Mouse (Mus musculus): Measurements from ENCODE around the gene Igfals. TPM values are rescaled to one million over a fixed set of nuclear protein-coding genes. Genes with fewer than 3 reads are reported as not detected.

Gene Igfals
- polyA plus RNA-seq, 1 experiment, result 3.0 TPM

GRCm38 (mm10) chr17:24890151-24891092 lies 24.6 kb downstream of the Igfals start:
- peaks cover 14% of the 10 kb centered on the region for H3K4me1 ChIP-seq (ENCODE audit: control insufficient read depth, insufficient read depth, low read length)
- DNase-seq, result no peak
- no peak overlapping the region for H3K4me3 ChIP-seq (replicated peaks; ENCODE audit: extremely low read depth, low read depth, low read length)
- WGBS, result 83% methylated on average over 19 of the region's 19 CpGs
- TF ChIP-seq POLR2A (IDR thresholded peaks at IDR 0.05; ENCODE audit: borderline replicate concordance, extremely low read depth, low read depth, low read length) (peak; percentile 40; the same call in 1 of the 2 replicates), CTCF (IDR thresholded peaks at IDR 0.05; ENCODE audit: insufficient read depth, low read length) (no peak)

GRCm38 (mm10) chr17:24891321-24891720 lies 25.5 kb downstream of the Igfals start:
- DNase-seq, result no peak
- Histone ChIP-seq H3K4me1 (ENCODE audit: control insufficient read depth, insufficient read depth, low read length) (peaks cover 15% of the 10 kb centered on the region), H3K4me3 (replicated peaks; ENCODE audit: extremely low read depth, low read depth, low read length) (no peak overlapping the region)
- WGBS, result 79% methylated on average over 13 of the region's 13 CpGs
- TF ChIP-seq POLR2A (IDR thresholded peaks at IDR 0.05; ENCODE audit: borderline replicate concordance, extremely low read depth, low read depth, low read length), result no peak
- TF ChIP-seq CTCF (IDR thresholded peaks at IDR 0.05; ENCODE audit: insufficient read depth, low read length), result no peak

- 87% methylated on average over 12 of the region's 12 CpGs for WGBS
- TF ChIP-seq CTCF (IDR thresholded peaks at IDR 0.05; ENCODE audit: insufficient read depth, low read length) (no peak), POLR2A (IDR thresholded peaks at IDR 0.05; ENCODE audit: borderline replicate concordance, extremely low read depth, low read depth, low read length) (no peak)
- Histone ChIP-seq H3K4me1 (ENCODE audit: control insufficient read depth, insufficient read depth, low read length) (peaks cover 16% of the 10 kb centered on the region), H3K4me3 (replicated peaks; ENCODE audit: extremely low read depth, low read depth, low read length) (no peak overlapping the region)
- DNase-seq, result no peak
Measured at GRCm38 (mm10) chr17:24892785-24893184, 27.0 kb downstream of the Igfals start.

DNA sequence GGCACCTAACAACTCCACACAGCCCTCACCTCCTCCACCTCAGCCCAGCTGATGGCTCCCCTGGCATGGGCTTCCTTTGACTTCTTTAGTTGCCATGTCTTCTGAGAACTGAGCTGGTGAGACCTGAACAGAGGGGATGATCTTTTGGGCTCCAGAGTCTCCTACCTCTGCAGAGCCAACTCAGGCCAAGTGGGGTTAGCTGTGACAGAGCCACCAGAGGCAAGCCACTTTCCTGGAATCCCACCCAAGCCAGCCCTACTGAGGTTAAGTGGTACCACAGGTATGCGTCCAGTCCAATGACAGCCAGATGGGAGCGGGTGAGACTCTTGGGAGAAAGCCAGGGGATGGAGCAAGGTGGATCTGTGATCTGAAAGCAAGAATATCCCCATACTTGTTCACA lies 27.5 kb downstream of the Igfals start:
- Histone ChIP-seq H3K4me1 (ENCODE audit: control insufficient read depth, insufficient read depth, low read length) (peaks cover 16% of the 10 kb centered on the region), H3K4me3 (replicated peaks; ENCODE audit: extremely low read depth, low read depth, low read length) (no peak overlapping the region)
- TF ChIP-seq CTCF (IDR thresholded peaks at IDR 0.05; ENCODE audit: insufficient read depth, low read length) (no peak), POLR2A (IDR thresholded peaks at IDR 0.05; ENCODE audit: borderline replicate concordance, extremely low read depth, low read depth, low read length) (no peak)
- DNase-seq, result no peak
- WGBS, result 90% methylated on average over 2 of the region's 2 CpGs

GRCm38 (mm10) chr17:24894061-24894994 lies 28.5 kb downstream of the Igfals start:
- H3K4me3 ChIP-seq (replicated peaks; ENCODE audit: extremely low read depth, low read depth, low read length), result peak overlapping the region; percentile 91
- TF ChIP-seq CTCF (IDR thresholded peaks at IDR 0.05; ENCODE audit: insufficient read depth, low read length) (no peak), POLR2A (IDR thresholded peaks at IDR 0.05; ENCODE audit: borderline replicate concordance, extremely low read depth, low read depth, low read length) (no peak)
- peaks cover 16% of the 10 kb centered on the region for H3K4me1 ChIP-seq (ENCODE audit: control insufficient read depth, insufficient read depth, low read length)
- no peak for DNase-seq
- WGBS, result 10% methylated on average over 31 of the region's 31 CpGs

- peaks cover 16% of the 10 kb centered on the region for H3K4me1 ChIP-seq (ENCODE audit: control insufficient read depth, insufficient read depth, low read length)
- peak; percentile 76; the same call in 1 of the 2 replicates for TF ChIP-seq POLR2A (IDR thresholded peaks at IDR 0.05; ENCODE audit: borderline replicate concordance, extremely low read depth, low read depth, low read length)
- no peak for TF ChIP-seq CTCF (IDR thresholded peaks at IDR 0.05; ENCODE audit: insufficient read depth, low read length)
- peak; percentile 84 for DNase-seq
- H3K4me3 ChIP-seq (replicated peaks; ENCODE audit: extremely low read depth, low read depth, low read length), result peak within 1 kb of the TSS; percentile 91
- WGBS, result under 1% methylated on average over 62 of the region's 62 CpGs
Measured at GRCm38 (mm10) chr17:24894995-24895547, 29.3 kb downstream of the Igfals start, which contains the start of the genes Eme2 and Mrps34. TSS of gene Eme2 (minus strand) at chr17:24895087. TSS of gene Mrps34 (plus strand) at chr17:24895116.

GRCm38 (mm10) chr17:24895571-24896240 lies 29.9 kb downstream of the Igfals start:
- WGBS, result 8% methylated on average over 23 of the region's 23 CpGs
- H3K4me3 ChIP-seq (replicated peaks; ENCODE audit: extremely low read depth, low read depth, low read length), result peak overlapping the region; percentile 91
- no peak for DNase-seq
- H3K4me1 ChIP-seq (ENCODE audit: control insufficient read depth, insufficient read depth, low read length), result peaks cover 16% of the 10 kb centered on the region
- TF ChIP-seq POLR2A (IDR thresholded peaks at IDR 0.05; ENCODE audit: borderline replicate concordance, extremely low read depth, low read depth, low read length) (no peak), CTCF (IDR thresholded peaks at IDR 0.05; ENCODE audit: insufficient read depth, low read length) (no peak)

- peaks cover 16% of the 10 kb centered on the region for H3K4me1 ChIP-seq (ENCODE audit: control insufficient read depth, insufficient read depth, low read length)
- peak within 1 kb of the TSS; percentile 91 for H3K4me3 ChIP-seq (replicated peaks; ENCODE audit: extremely low read depth, low read depth, low read length)
- DNase-seq, result peak; percentile 73
- TF ChIP-seq POLR2A (IDR thresholded peaks at IDR 0.05; ENCODE audit: borderline replicate concordance, extremely low read depth, low read depth, low read length) (peak; percentile 24; the same call in 1 of the 2 replicates), CTCF (IDR thresholded peaks at IDR 0.05; ENCODE audit: insufficient read depth, low read length) (no peak)
- 2% methylated on average over 50 of the region's 50 CpGs for WGBS
Measured at GRCm38 (mm10) chr17:24896241-24896992, 30.6 kb downstream of the Igfals start, which contains the start of gene Nme3. TSS of gene Nme3 (plus strand) at chr17:24896500.

Measured in lung, adult 2 months (tissue).